Mouse (Mus musculus) limb, embryonic 14.5 days (tissue): Measurements from ENCODE around the gene Necab2. TPM values are rescaled to one million over a fixed set of nuclear protein-coding genes. Genes with fewer than 3 reads are reported as not detected.

Source experiments
- ATAC-seq: fragments of 200-750 bp; cut with Nextera tagmentation; 2 replicates; pipeline ENCODE4 v1.8.0; 2017; ENCODE audit warnings: low read depth, moderate number of reproducible peaks, moderate TSS enrichment; ENCODE audit not compliant: low FRiP score
- DNase-seq: peaks from one replicate; pipeline ENCODE4 v3.0.0-alpha.2; 2015; ENCODE audit warnings: low spot score
- H3K27ac ChIP-seq: fragments of 300-500 bp; sonication (generic); replicated peaks from 2 replicates; pipeline ENCODE4 v1.5.1; 2014; ENCODE audit warnings: low read depth, mild to moderate bottlenecking, low read length, moderate library complexity, mixed read lengths
- H3K27me3 ChIP-seq: fragments of 300-500 bp; sonication (generic); 2 replicates; pipeline ENCODE4 v1.6.1; 2014; ENCODE audit warnings: low read length, mixed read lengths; ENCODE audit not compliant: control insufficient read depth, insufficient read depth
- H3K36me3 ChIP-seq: fragments of 300-500 bp; sonication (generic); 2 replicates; pipeline ENCODE4 v1.6.1; 2014; ENCODE audit warnings: mild to moderate bottlenecking, low read length, moderate library complexity, mixed read lengths; ENCODE audit not compliant: control insufficient read depth, insufficient read depth
- H3K4me1 ChIP-seq: fragments of 300-500 bp; sonication (generic); 2 replicates; pipeline ENCODE4 v1.6.1; 2014; ENCODE audit warnings: antibody characterized with exemption, low read length, mixed read lengths; ENCODE audit not compliant: control insufficient read depth, insufficient read depth
- H3K4me2 ChIP-seq: fragments of 300-500 bp; sonication (generic); replicated peaks from 2 replicates; pipeline ENCODE4 v1.6.1; 2014; ENCODE audit warnings: low read depth, mild to moderate bottlenecking, low read length, moderate library complexity; ENCODE audit not compliant: severe bottlenecking
- H3K4me3 ChIP-seq: fragments of 300-500 bp; sonication (generic); replicated peaks from 2 replicates; pipeline ENCODE4 v1.5.1; 2014; ENCODE audit warnings: low read length
- H3K9ac ChIP-seq: fragments of 300-500 bp; sonication (generic); 2 replicates; pipeline ENCODE4 v1.6.1; 2014; ENCODE audit warnings: mild to moderate bottlenecking, low read depth, low read length, moderate library complexity; ENCODE audit not compliant: severe bottlenecking
- H3K9me3 ChIP-seq: fragments of 300-500 bp; sonication (generic); 2 replicates; pipeline ENCODE4 v1.6.1; 2016; ENCODE audit warnings: low read length; ENCODE audit not compliant: control insufficient read depth
- POLR2A ChIP-seq: fragments of 200-500 bp; IDR thresholded peaks from 2 replicates; pipeline ENCODE4 v1.8.0; 2012; ENCODE audit warnings: inconsistent platforms, mild to moderate bottlenecking, moderate library complexity, borderline replicate concordance; ENCODE audit not compliant: insufficient read depth, insufficient read length; ENCODE audit errors: extremely low read depth
- WGBS: fragments of 180-500 bp; shearing (Covaris S2); extraction: QIAGEN DNeasy Blood & Tissue Kit; methylation state at CpG from one replicate; pipeline ENCODE4 v1.1.7; 2014; 5-methylcytosine and 5-hydroxymethylcytosine counted together
- polyA plus RNA-seq, 2 experiments: library from polyadenylated mRNA; depleted of rRNA in 1 of 2; stranded (reverse) in 1 of 2; unstranded in 1 of 2; fragments of >200 nt; fragmentation: Nextera tagmentation in 1 of 2; extraction: Ambion mirVana in 1 of 2; gene quantifications; 2 replicates each; pipeline versions ENCODE4 v1.2.1 to v1.2.3; 2012 to 2014

Gene Necab2
- polyA plus RNA-seq, 2 experiments: 2.2 to 7.8 TPM

- DNase-seq (no peak), ATAC-seq (no peak)
- Histone ChIP-seq H3K36me3 (peaks cover 15% of the 10 kb centered on the region), H3K4me2 (no peak overlapping the region), H3K9me3 (no peaks in the 10 kb centered on the region), H3K27ac (no peak overlapping the region), H3K4me3 (no peak overlapping the region), H3K9ac (no peak overlapping the region), H3K4me1 (no peaks in the 10 kb centered on the region), H3K27me3 (no peaks in the 10 kb centered on the region)
- WGBS: 58% methylated on average over 10 of the region's 10 CpGs
- TF ChIP-seq POLR2A: no peak
These were observed 42.6 kb upstream of the Necab2 start for GRCm38 (mm10) chr8:119403912-119404311.

GRCm38 (mm10) chr8:119404648-119405047 lies 41.9 kb upstream of the Necab2 start:
- no peak for ATAC-seq
- Histone ChIP-seq H3K27ac (no peak overlapping the region), H3K4me2 (no peak overlapping the region), H3K36me3 (peaks cover 23% of the 10 kb centered on the region), H3K4me1 (no peaks in the 10 kb centered on the region), H3K9ac (no peak overlapping the region), H3K27me3 (no peaks in the 10 kb centered on the region), H3K4me3 (no peak overlapping the region), H3K9me3 (no peaks in the 10 kb centered on the region)
- TF ChIP-seq POLR2A: no peak
- 98% methylated on average over 5 of the region's 5 CpGs for WGBS
- DNase-seq: no peak

- Histone ChIP-seq H3K4me2 (no peak overlapping the region), H3K36me3 (peaks cover 42% of the 10 kb centered on the region), H3K9ac (no peak overlapping the region), H3K9me3 (no peaks in the 10 kb centered on the region), H3K4me1 (0 out of 2 replicates have a peak, but pooled peaks cover 3% of the 10 kb centered on the region), H3K27ac (no peak overlapping the region), H3K4me3 (no peak overlapping the region), H3K27me3 (no peaks in the 10 kb centered on the region)
- DNase-seq (no peak), ATAC-seq (no peak)
- WGBS: 85% methylated on average over 8 of the region's 8 CpGs
- TF ChIP-seq POLR2A: no peak
These were observed 38.2 kb upstream of the Necab2 start for GRCm38 (mm10) chr8:119408311-119408710.

- peaks cover 42% of the 10 kb centered on the region for H3K36me3 ChIP-seq
- no peak overlapping the region for H3K27ac ChIP-seq
- TF ChIP-seq POLR2A: no peak
- 59% methylated on average over 10 of the region's 10 CpGs for WGBS
- 0 out of 2 replicates have a peak, but pooled peaks cover 3% of the 10 kb centered on the region for H3K4me1 ChIP-seq
- H3K4me2 ChIP-seq: no peak overlapping the region
- no peaks in the 10 kb centered on the region for H3K9me3 ChIP-seq
- ATAC-seq (no peak), DNase-seq (no peak)
- H3K4me3 ChIP-seq: no peak overlapping the region
- no peaks in the 10 kb centered on the region for H3K27me3 ChIP-seq
- H3K9ac ChIP-seq: no peak overlapping the region
These were observed 34.3 kb upstream of the Necab2 start for GRCm38 (mm10) chr8:119412037-119412734.

GRCm38 (mm10) chr8:119412735-119413498 lies 33.6 kb upstream of the Necab2 start:
- H3K4me2 ChIP-seq: peak overlapping the region; percentile 49
- no peaks in the 10 kb centered on the region for H3K27me3 ChIP-seq
- H3K36me3 ChIP-seq: peaks cover 35% of the 10 kb centered on the region
- H3K4me1 ChIP-seq: 0 out of 2 replicates have a peak, but pooled peaks cover 3% of the 10 kb centered on the region
- DNase-seq (peak; percentile 76), ATAC-seq (peak; percentile 86)
- 12% methylated on average over 18 of the region's 18 CpGs for WGBS
- no peak overlapping the region for H3K27ac ChIP-seq
- H3K9me3 ChIP-seq: no peaks in the 10 kb centered on the region
- TF ChIP-seq POLR2A: no peak
- H3K4me3 ChIP-seq: peak overlapping the region; percentile 19; the same call in 1 of the 2 replicates
- peak overlapping the region; percentile 47 for H3K9ac ChIP-seq
